Mouse (Mus musculus): ENCODE results near the gene Degs2.
A peak's percentile ranks its signal among the peaks of the same experiment; 100 is the strongest.

Degs2 gene

GRCm38 (mm10) chr12:108699576-108699975 is 2.5 kb downstream of the Degs2 start:
- DNase-seq: no peak

- no peak for DNase-seq
Observed at GRCm38 (mm10) chr12:108698697-108699471, 3.2 kb downstream of the Degs2 start.

DNA sequence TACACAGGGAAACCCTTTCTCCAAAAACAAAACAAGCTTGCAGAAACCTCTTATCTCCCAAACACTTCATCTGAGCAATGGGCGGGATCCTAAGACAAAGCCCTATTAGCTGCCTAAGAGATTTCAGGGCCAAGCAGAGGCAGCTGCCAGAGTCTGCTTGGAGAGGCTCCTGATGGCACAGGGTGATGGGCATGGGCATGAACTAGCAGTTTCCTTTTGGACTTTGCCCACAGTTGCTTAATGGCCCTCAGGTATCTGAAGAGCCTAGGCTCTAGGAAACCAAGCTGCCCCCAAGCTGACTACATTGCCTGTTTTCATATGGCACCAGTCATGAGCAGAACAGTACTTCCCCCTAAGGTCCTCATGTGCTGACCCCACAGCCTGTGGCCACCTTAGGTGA is 7.9 kb downstream of the Degs2 start:
- DNase-seq: no peak

DNA sequence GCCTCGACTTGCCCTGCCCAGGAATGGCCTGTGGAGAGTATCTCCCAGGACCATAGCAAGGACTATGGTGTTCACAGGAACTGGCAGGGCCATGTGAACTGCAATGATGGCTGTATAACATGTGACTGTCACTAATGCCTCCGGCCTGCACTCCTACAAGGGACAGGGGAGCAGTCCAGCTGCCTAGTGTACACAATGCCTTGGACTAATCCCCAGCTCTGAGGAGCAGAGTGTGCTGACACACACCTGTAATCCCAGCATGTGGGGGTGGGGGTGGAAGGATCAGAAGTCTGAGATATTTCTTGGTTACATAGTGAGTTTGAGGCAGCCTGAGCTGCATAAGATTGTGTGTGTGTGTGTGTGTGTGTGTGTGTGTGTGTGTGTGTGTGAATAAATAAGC is 8.5 kb downstream of the Degs2 start:
- DNase-seq: no peak

GRCm38 (mm10) chr12:108690529-108690928 is 11.6 kb downstream of the Degs2 start:
- no peak for DNase-seq

GRCm38 (mm10) chr12:108689167-108689566 is 12.9 kb downstream of the Degs2 start:
- no peak for DNase-seq

DNA sequence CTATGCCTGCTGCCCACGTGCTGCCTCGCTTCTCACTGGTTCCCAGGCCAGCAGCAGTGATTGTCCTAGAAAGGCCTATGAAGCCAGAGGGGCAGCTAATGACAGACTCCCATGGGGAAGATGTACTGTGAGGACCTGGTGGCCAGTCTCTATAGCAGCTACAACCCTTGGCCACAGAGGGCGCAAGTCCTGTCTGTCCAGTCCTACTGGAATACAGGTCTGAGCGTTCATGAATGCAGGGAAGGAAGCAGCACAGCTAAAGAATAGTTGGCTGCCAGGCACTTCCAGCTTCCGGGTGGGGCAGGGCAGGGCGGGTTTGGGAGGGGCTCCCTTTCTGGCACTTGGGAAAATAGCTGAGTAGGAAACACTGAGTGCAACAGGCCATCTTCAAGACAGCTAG is 15.2 kb downstream of the Degs2 start:
- DNase-seq: no peak

DNA sequence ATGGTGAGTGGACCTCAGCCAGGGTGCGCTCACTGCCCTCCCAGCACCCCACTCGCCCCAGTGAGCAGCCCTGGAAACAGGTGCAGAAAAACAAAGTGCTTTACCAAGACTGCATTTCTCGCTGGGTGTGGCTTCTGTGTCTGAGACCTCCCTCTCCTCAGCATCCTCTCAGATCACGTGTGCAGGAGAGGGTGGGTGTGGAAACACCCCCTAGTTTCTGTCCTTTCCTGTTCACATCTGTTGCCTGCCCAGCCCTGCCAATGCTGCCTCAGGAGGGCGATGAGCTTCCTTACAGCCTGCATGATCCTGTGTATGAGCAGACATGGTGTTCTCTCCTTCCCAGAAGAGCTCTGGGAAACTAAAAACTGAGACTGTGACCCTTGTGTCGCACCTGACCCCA is 15.7 kb downstream of the Degs2 start:
- no peak for DNase-seq

- no peak for DNase-seq
Observed at GRCm38 (mm10) chr12:108682240-108683023, 19.7 kb downstream of the Degs2 start.

- DNase-seq: no peak
Observed at GRCm38 (mm10) chr12:108680861-108681260, 21.3 kb downstream of the Degs2 start.

DNA sequence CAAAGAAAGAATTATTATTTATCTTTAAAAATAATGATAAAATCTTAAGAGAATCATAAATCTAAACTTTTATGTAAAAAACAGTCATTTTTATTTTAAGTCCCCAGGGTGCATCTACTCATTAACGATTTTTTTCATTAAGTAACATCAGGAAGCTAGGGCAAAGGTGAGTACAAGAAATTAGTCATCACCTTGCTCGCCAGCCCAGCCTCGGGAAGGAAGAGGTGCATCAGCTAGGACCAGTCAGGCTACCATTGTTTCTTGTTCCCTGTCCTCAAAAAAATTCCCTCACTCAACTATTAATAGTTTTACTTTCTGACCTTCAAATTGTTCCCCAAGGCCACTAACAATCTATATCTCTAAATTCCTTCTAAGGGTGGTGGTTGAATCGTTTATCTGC is 23.7 kb downstream of the Degs2 start:
- DNase-seq: no peak

DNA sequence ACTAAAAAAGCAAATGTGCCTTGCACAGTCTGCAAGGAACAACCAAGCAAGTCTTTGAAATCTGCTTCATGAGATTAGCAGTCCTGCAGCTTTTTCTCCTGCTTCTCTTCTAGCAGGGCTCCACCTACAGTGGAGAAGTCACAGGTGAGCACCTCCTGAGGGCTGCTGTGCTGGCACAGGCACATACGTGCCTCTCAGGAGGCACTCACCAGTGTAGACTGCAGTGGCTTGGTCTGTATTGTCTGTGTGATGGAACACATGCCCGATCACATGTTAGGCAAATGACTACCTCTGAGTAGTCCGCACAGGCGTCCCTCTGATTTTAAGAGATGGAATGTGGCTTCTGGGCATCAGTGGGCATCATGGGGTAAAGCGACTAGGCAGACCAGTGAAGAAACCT is 25.0 kb downstream of the Degs2 start:
- DNase-seq: no peak

- no peak for DNase-seq
Observed at GRCm38 (mm10) chr12:108675614-108676401, 26.3 kb downstream of the Degs2 start.

DNA sequence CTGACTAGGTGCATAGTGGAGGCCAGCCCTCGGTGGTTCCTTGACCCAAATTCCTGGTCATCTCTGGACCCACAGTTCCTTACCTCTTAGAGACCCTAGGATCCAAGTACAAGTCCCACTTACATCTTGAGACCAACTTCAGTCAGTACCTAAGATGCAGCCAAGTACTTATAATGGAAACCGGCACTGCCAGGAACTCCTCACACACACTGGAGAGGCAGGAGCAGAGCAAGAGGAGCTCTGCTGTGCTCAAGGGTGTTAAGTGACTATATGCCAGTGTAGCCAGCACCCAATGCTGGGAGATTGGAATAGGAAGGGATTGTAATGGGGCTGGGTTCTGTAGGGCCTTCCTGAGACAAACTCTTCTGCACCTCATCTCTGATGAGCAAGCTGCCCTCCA is 27.2 kb downstream of the Degs2 start:
- no peak for DNase-seq

- no peak for DNase-seq
Observed at GRCm38 (mm10) chr12:108674502-108674901, 27.6 kb downstream of the Degs2 start.

- no peak for DNase-seq
Observed at GRCm38 (mm10) chr12:108673546-108673945, 28.6 kb downstream of the Degs2 start.

GRCm38 (mm10) chr12:108672908-108673307 is 29.2 kb downstream of the Degs2 start:
- no peak for DNase-seq

DNA sequence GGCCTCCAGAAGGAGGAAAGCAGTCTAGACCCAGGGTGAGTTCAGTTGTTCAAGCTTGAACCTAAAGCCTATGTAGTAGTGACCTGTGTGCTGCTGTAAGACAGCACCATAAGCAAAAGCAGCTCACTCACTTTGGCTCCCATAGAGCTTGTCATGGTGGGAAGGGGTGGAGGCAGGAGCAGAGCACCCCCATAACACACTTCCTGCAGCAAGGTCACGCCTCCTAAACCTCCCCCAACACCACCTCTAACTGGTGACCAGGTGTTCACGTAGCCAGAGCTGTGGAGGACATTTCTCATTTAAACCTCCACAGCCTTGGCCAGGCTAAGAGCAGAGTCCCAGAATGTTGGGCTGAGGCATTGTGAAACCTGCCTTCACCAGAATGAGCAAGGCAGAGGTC is 30.6 kb downstream of the Degs2 start:
- no peak for DNase-seq

DNA sequence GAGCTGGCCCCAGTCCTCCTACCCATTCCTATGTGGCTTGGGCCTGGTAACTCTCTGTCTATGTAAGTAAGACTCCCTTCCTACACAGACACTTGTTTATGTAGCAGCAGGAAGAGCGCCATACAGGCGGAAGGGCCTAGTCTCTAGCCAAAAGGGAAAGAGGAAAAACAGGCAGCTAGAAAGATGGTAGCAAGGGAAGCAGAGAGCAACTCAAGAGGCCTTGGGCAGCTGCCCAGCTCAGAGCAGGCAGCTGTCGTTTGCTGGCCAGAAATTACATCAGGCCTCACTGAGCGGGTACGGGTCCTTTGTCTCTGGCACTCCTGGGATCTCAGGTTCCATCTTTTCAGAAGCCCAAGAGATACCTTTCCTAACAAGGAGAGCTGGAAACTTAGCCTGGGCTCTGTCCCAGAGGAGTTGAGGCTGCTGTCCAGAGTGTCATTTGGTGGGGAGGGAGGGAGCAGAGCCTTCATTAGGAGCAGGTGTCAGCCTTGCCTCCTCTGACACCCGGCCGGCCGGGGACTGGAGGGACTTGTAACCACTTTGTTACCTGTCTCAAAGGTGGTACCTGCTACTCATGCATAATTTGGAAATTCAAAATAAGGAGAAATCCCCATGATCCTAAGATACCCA is 33.4 kb downstream of the Degs2 start:
- no peak for DNase-seq

DNA sequence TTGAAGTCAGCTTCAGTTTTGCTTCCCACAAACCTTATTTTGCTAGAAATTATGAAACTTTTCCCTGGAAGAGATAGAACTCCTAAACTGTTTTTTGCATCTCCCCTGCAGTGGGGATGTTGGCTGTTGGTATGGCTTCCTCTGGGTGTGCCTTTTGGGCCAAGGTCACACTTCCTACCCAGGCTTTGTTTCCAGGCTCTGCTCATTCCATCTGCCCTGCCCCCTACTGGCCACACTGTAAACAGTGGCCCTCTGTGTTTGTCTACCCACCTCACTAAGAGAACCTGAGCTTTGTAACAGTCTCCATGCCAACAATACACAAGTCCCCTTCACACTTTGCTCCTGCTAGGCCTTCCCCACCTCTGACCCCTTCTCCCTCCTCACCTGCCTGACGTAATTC is 44.8 kb downstream of the Degs2 start:
- peak; percentile 73 to 75 for DNase-seq

- no peak for DNase-seq
Observed at GRCm38 (mm10) chr12:108653358-108654335, 48.5 kb downstream of the Degs2 start.

All from B cell, adult 2 months (primary cell).